19 mouse cellular contexts compared by ENCODE assay signal in genomic region chr9:64687122-64688014, GRCm38 (mm10). TPM values are rescaled to one million over a fixed set of nuclear protein-coding genes. Genes with fewer than 3 reads are reported as not detected.
DNase-seq lines count a peak whose midpoint lies in the region; ATAC-seq and TF ChIP-seq lines count a peak whose summit lies in the region.
"Had no signal": no experiment of that assay in that cellular context is flagged by ENCODE, and none has a peak within 500 bp of the region (broad histone marks: within the 10 kb centered on the region; RNA-seq: fewer than 3 reads in every experiment).

No protein-coding gene starts in this region.

- no peak overlapping the region for H3K4me2 ChIP-seq in forebrain, embryonic 13.5 days
- H3K4me2 ChIP-seq in forebrain, postnatal 0 days (ENCODE audit: low read depth): no peak overlapping the region
- no peak overlapping the region for H3K4me2 ChIP-seq in kidney, embryonic 15.5 days
- H3K4me2 ChIP-seq: forebrain, embryonic 15.5 days; hindbrain, embryonic 12.5 days; liver, embryonic 12.5 days; lung, embryonic 14.5 days; midbrain, embryonic 12.5 days had no signal

- 0 out of 2 replicates have a peak overlapping the region, but pooled peaks have one; percentile 14 for H3K27ac ChIP-seq in forebrain, embryonic 13.5 days
- H3K27ac ChIP-seq in forebrain, postnatal 0 days (ENCODE audit: low read depth, low read length): no peak overlapping the region
- H3K27ac ChIP-seq in kidney, embryonic 15.5 days: peak overlapping the region; percentile 62
- peak overlapping the region; percentile 50; the same call in 1 of the 2 replicates for H3K27ac ChIP-seq in limb, embryonic 10.5 days
- H3K27ac ChIP-seq: forebrain, embryonic 15.5 days; hindbrain, embryonic 12.5 days; liver, embryonic 12.5 days; midbrain, embryonic 12.5 days had no signal

- ATAC-seq in forebrain, embryonic 13.5 days: no peak
- no peak for ATAC-seq in forebrain, postnatal 0 days
- ATAC-seq in kidney, embryonic 15.5 days (replicated peaks; ENCODE audit: low FRiP score): peak; percentile 61
- ATAC-seq: forebrain, embryonic 15.5 days; intestine, embryonic 16.5 days; liver, embryonic 12.5 days had no signal

- DNase-seq in forebrain, postnatal 0 days: no peak
- DNase-seq in kidney, postnatal 14 days: no peak
- peak; percentile 27 for DNase-seq in brain, adult 2 months (ENCODE audit: low read depth, low spot score)
- DNase-seq in limb, embryonic 10.5 days (ENCODE audit: low spot score): peak; percentile 63
- DNase-seq in heart, postnatal 14 days: no peak
- DNase-seq in gastrocnemius, postnatal 14 days: no peak
- DNase-seq: adrenal gland, postnatal 25 days; cerebellum, adult 18-20 months; cerebellum, postnatal 25 days; lung, embryonic 14.5 days; thymus, postnatal 14 days had no signal

- 58% methylated on average over 13 of the region's 13 CpGs for WGBS in forebrain, embryonic 13.5 days
- 52% methylated on average over 13 of the region's 13 CpGs for WGBS in forebrain, postnatal 0 days
- 28% methylated on average over 13 of the region's 13 CpGs for WGBS in kidney, embryonic 15.5 days
- 44% methylated on average over 13 of the region's 13 CpGs for WGBS in limb, embryonic 10.5 days

- no peak overlapping the region for H3K4me3 ChIP-seq in forebrain, embryonic 13.5 days
- no peak overlapping the region for H3K4me3 ChIP-seq in forebrain, postnatal 0 days (ENCODE audit: low read depth, low read length)
- H3K4me3 ChIP-seq in kidney, embryonic 15.5 days (replicated peaks): no peak overlapping the region
- no peak overlapping the region for H3K4me3 ChIP-seq in limb, embryonic 10.5 days
- H3K4me3 ChIP-seq: forebrain, embryonic 15.5 days; hindbrain, embryonic 12.5 days; liver, embryonic 12.5 days; midbrain, embryonic 12.5 days; myocyte had no signal

- intact Hi-C loops in heart, postnatal 14 days (cut with DNase I): no loop called here
- intact Hi-C loops in gastrocnemius, postnatal 14 days (cut with DNase I; ENCODE audit: low total_unique reads): no loop called here

- peaks cover 10% of the 10 kb centered on the region; the same call in 1 of the 2 replicates for H3K4me1 ChIP-seq in forebrain, embryonic 13.5 days
- H3K4me1 ChIP-seq in forebrain, postnatal 0 days (ENCODE audit: insufficient read depth): no peaks in the 10 kb centered on the region
- peaks cover 46% of the 10 kb centered on the region for H3K4me1 ChIP-seq in kidney, embryonic 15.5 days
- H3K4me1 ChIP-seq in limb, embryonic 10.5 days: peaks cover 56% of the 10 kb centered on the region
- H3K4me1 ChIP-seq: liver, embryonic 12.5 days had no signal

- no peaks in the 10 kb centered on the region for H3K36me3 ChIP-seq in forebrain, embryonic 13.5 days (ENCODE audit: poor library complexity, severe bottlenecking)
- H3K36me3 ChIP-seq in forebrain, postnatal 0 days (ENCODE audit: insufficient read depth): no peaks in the 10 kb centered on the region
- no peaks in the 10 kb centered on the region for H3K36me3 ChIP-seq in kidney, embryonic 15.5 days
- no peaks in the 10 kb centered on the region for H3K36me3 ChIP-seq in limb, embryonic 10.5 days
- H3K36me3 ChIP-seq: forebrain, embryonic 15.5 days; hindbrain, embryonic 12.5 days; liver, embryonic 12.5 days; midbrain, embryonic 12.5 days had no signal

- TF ChIP-seq CTCF in forebrain, postnatal 0 days (IDR thresholded peaks at IDR 0.05; ENCODE audit: low read depth): no peak

- no peak overlapping the region for H3K9ac ChIP-seq in forebrain, embryonic 13.5 days
- no peak overlapping the region for H3K9ac ChIP-seq in forebrain, postnatal 0 days
- no peak overlapping the region for H3K9ac ChIP-seq in kidney, embryonic 15.5 days
- H3K9ac ChIP-seq: forebrain, embryonic 15.5 days; hindbrain, embryonic 12.5 days; liver, embryonic 12.5 days; lung, embryonic 14.5 days; midbrain, embryonic 12.5 days had no signal

- no peaks in the 10 kb centered on the region for H3K27me3 ChIP-seq in forebrain, embryonic 13.5 days
- no peaks in the 10 kb centered on the region for H3K27me3 ChIP-seq in forebrain, postnatal 0 days (ENCODE audit: insufficient read depth, low read length)
- H3K27me3 ChIP-seq in kidney, embryonic 15.5 days: peaks cover 6% of the 10 kb centered on the region; the same call in 1 of the 2 replicates
- H3K27me3 ChIP-seq in limb, embryonic 10.5 days (ENCODE audit: low read depth, poor library complexity, severe bottlenecking): peaks cover 65% of the 10 kb centered on the region
- H3K27me3 ChIP-seq: forebrain, embryonic 15.5 days; hindbrain, embryonic 12.5 days; liver, embryonic 12.5 days; midbrain, embryonic 12.5 days had no signal

- no peaks in the 10 kb centered on the region for H3K9me3 ChIP-seq in forebrain, embryonic 13.5 days (replicated peaks)
- H3K9me3 ChIP-seq in forebrain, postnatal 0 days (ENCODE audit: low read length): no peaks in the 10 kb centered on the region
- H3K9me3 ChIP-seq in kidney, embryonic 15.5 days (replicated peaks): no peaks in the 10 kb centered on the region
- H3K9me3 ChIP-seq in limb, embryonic 10.5 days (replicated peaks): no peaks in the 10 kb centered on the region
- H3K9me3 ChIP-seq: forebrain, embryonic 15.5 days; hindbrain, embryonic 12.5 days; liver, embryonic 12.5 days; midbrain, embryonic 12.5 days had no signal

RNA-seq across cellular contexts. Expression of gene Rab11a, which starts 50.2 kb away (rescaled TPM):
- polyA plus RNA-seq in forebrain, embryonic 13.5 days (2015; fragmentation: Nextera tagmentation; extraction: Ambion mirVana): 337 and 338 TPM in 2 replicates
- 212 and 236 TPM in 2 replicates for total RNA-seq in forebrain, postnatal 0 days (2014; rRNA removed)
- polyA plus RNA-seq in forebrain, postnatal 0 days (2015; fragmentation: Nextera tagmentation; extraction: Ambion mirVana): 449 and 471 TPM in 2 replicates
- polyA plus RNA-seq in kidney, embryonic 15.5 days (2015; fragmentation: Nextera tagmentation; extraction: Ambion mirVana): 550 and 571 TPM in 2 replicates
- 202 and 211 TPM in 2 replicates for polyA plus RNA-seq in limb, embryonic 10.5 days (2016; fragmentation: Nextera tagmentation; extraction: Ambion mirVana)
- total RNA-seq in heart, postnatal 14 days (2021): 100 to 1,000 TPM; 216 to 231 TPM
- 100 to 1,000 TPM; 116 to 134 TPM for total RNA-seq in gastrocnemius, postnatal 14 days (2021)

Comparison
In these comparisons a context has a peak if more than half of its experiments do, and no peak if none do; other contexts are left out.
1. DNase-seq: peak in brain, adult 2 months (single experiment) and limb, embryonic 10.5 days (single experiment); none in forebrain, postnatal 0 days (single experiment), kidney, postnatal 14 days (single experiment), heart, postnatal 14 days (0 of 2) and gastrocnemius, postnatal 14 days (single experiment).